Mouse (Mus musculus): ENCODE data around the gene Stat6. TPM values are rescaled to one million over a fixed set of nuclear protein-coding genes. Genes with fewer than 3 reads are reported as not detected.

Gene Stat6
- polyA plus RNA-seq (2011; ENCODE audit: insufficient read depth, insufficient read length, low replicate concordance, missing spikeins) = 31.6 and 60.1 TPM in 2 replicates

DNA sequence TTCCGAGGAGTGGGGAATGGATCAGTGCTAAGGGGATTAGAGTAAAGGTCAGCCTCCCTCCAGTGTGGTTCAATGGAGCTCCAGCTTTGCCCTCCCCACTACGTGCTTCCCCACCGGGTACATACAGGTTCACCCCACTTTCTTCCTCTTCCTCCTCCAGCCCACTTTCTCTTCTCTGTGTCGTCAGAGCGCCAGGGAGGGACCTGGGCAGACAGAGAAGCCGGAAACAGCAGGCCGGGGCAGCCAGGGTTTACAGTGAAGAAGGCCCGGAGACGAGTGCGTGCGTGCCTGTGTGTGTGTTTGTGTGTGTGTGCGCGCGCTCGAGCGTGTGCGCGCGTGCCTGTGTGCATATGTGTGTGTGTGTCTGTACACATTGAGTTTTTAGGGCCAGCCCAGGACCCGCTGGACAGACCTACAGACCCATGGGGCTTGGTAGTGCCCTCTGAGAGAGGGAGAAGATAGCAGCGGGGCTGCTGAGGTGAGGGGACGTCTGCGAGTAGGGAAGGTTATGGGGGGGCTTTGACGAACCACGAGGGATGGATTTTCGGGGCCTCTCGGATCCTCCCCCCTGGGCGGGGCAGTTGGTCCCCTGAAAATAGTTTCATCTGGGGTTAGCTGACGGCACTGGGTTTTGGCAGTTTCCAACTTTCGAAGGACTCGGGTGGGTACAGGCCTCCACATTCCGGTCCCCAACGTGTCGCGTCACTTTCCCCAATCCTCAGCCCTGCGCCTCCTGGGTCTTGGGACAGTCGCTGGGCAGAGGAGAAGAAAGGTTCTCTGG lies at the start of gene Stat6:
Gene Stat6, plus strand, starts transcription at position 215 of the 781 bp plus-strand sequence.
- Histone ChIP-seq H3K4me3 (replicated peaks; ENCODE audit: control insufficient read depth, low read depth, low read length) (peak within 1 kb of the TSS; percentile 92), H3K27ac (ENCODE audit: control insufficient read depth, insufficient read depth, low read depth, low read length, poor library complexity) (peak within 1 kb of the TSS; percentile 98), H3K4me1 (ENCODE audit: control insufficient read depth, insufficient read depth, low read length) (peaks cover 4% of the 10 kb centered on the region; the same call in 1 of the 2 replicates)
- peak; percentile 93 for TF ChIP-seq POLR2A (IDR thresholded peaks at IDR 0.05; ENCODE audit: borderline replicate concordance, control insufficient read depth, low read depth, low read length)
- TF ChIP-seq CTCF (IDR thresholded peaks at IDR 0.05; ENCODE audit: control insufficient read depth, insufficient read depth, low read length) = no peak
- under 1% methylated on average over 37 of the region's 37 CpGs for WGBS

DNA sequence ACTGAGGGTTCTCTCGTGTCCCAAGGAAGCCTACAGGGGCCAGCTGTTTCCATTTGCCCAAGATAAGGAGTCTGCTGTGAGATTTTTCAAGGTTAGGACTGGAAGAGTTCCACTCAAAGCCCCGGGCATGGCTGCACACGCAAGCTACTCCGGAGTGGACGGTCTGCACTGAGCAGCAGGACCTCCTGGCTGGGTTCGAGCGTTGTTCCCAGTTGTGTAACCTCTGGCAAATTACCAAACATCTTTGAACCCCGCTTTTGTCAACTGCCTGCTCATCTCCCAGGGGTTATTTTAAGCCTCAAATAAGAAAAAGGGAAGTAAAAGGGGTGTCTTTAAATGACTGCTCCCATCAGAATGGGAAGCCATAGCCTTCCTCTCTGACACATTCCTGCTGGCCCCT lies 48.4 kb upstream of the Stat6 start:
- Histone ChIP-seq H3K4me1 (ENCODE audit: control insufficient read depth, insufficient read depth, low read length) (peaks cover 20% of the 10 kb centered on the region), H3K27ac (ENCODE audit: control insufficient read depth, insufficient read depth, low read depth, low read length, poor library complexity) (peak overlapping the region; percentile 19), H3K4me3 (replicated peaks; ENCODE audit: control insufficient read depth, low read depth, low read length) (no peak overlapping the region)
- WGBS = 2% methylated on average over 8 of the region's 8 CpGs
- no peak for TF ChIP-seq CTCF (IDR thresholded peaks at IDR 0.05; ENCODE audit: control insufficient read depth, insufficient read depth, low read length)

DNA sequence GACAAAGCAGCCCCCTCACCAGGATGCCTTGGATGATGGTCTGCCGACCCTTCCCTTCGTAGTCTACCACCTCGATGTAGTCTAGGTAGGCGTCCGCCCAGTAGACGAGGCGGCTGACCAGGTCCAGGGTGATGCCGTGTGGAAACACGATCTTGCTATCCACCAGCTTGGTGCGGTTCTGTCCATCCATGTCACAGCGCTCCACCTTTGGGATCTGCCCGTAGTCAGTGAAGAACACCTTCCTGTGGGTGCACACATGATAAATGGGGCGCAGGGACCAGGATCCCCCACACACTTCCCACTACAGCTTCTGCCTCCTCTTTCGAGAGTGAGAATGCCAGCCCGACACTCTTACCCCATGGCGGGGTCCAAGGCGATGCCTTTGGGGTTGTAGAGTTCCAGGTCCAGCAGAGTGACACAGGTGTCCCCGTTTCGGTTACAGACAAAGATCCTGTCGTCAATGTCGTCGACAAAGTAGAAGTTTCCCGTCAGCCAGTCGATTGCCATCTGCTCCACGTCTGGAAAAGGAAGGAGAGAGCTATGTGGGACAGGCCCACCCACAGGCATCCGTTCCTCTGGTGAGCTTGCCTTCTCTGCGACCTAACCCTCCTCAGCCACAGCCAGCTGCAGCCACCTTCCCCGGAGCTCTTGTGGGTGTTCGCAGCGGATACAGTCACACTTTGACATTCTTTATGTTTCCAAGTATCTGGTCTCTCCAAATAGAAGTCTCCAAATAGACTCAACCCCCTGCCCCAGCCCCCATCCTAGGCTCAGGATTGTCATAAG lies 47.7 kb upstream of the Stat6 start:
- Histone ChIP-seq H3K27ac (ENCODE audit: control insufficient read depth, insufficient read depth, low read depth, low read length, poor library complexity) (peak overlapping the region; percentile 16), H3K4me1 (ENCODE audit: control insufficient read depth, insufficient read depth, low read length) (peaks cover 19% of the 10 kb centered on the region), H3K4me3 (replicated peaks; ENCODE audit: control insufficient read depth, low read depth, low read length) (no peak overlapping the region)
- TF ChIP-seq POLR2A (IDR thresholded peaks at IDR 0.05; ENCODE audit: borderline replicate concordance, control insufficient read depth, low read depth, low read length) = no peak
- no peak for TF ChIP-seq CTCF (IDR thresholded peaks at IDR 0.05; ENCODE audit: control insufficient read depth, insufficient read depth, low read length)
- WGBS = 67% methylated on average over 30 of the region's 30 CpGs

DNA sequence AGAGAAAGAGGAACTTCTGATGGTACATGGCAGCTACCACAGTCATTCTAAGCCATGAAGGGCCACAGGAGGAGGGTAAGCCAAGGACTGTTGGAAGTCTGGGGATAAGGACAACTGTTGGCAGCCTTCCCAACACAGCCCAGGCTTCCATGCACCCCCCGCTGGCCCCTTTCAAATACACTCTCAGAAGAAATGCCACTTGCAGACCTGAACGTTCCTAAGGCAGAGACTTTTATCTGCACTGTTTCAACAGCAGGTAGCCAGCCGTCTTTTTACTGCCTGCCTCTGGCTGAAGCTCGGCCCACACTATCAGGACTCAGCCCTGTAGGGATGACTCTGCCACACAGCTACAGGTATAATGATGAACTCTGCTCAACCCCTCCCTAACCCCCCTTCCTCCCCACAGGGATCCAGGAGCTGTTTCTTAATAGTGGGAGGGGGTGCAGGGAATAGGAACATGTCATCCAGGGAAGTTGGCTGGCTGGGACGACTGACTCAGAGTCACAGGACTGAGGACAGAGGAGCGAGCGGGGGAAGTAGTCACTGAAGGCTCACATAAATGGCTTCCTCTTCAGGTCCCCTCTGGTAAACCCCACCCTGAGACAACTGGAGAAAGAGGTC lies 46.4 kb upstream of the Stat6 start:
- no peak overlapping the region for H3K4me3 ChIP-seq (replicated peaks; ENCODE audit: control insufficient read depth, low read depth, low read length)
- WGBS = 29% methylated on average over 7 of the region's 7 CpGs
- H3K27ac ChIP-seq (ENCODE audit: control insufficient read depth, insufficient read depth, low read depth, low read length, poor library complexity) = peak overlapping the region; percentile 40
- no peak for TF ChIP-seq POLR2A (IDR thresholded peaks at IDR 0.05; ENCODE audit: borderline replicate concordance, control insufficient read depth, low read depth, low read length)
- no peak for TF ChIP-seq CTCF (IDR thresholded peaks at IDR 0.05; ENCODE audit: control insufficient read depth, insufficient read depth, low read length)
- H3K4me1 ChIP-seq (ENCODE audit: control insufficient read depth, insufficient read depth, low read length) = peaks cover 17% of the 10 kb centered on the region

GRCm38 (mm10) chr10:127597311-127597901 lies 45.4 kb upstream of the Stat6 start:
- H3K4me3 ChIP-seq (replicated peaks; ENCODE audit: control insufficient read depth, low read depth, low read length) = no peak overlapping the region
- TF ChIP-seq CTCF (IDR thresholded peaks at IDR 0.05; ENCODE audit: control insufficient read depth, insufficient read depth, low read length) (no peak), POLR2A (IDR thresholded peaks at IDR 0.05; ENCODE audit: borderline replicate concordance, control insufficient read depth, low read depth, low read length) (no peak)
- 34% methylated on average over 5 of the region's 5 CpGs for WGBS
- H3K4me1 ChIP-seq (ENCODE audit: control insufficient read depth, insufficient read depth, low read length) = peaks cover 13% of the 10 kb centered on the region; the same call in 1 of the 2 replicates
- peak overlapping the region; percentile 58 for H3K27ac ChIP-seq (ENCODE audit: control insufficient read depth, insufficient read depth, low read depth, low read length, poor library complexity)

DNA sequence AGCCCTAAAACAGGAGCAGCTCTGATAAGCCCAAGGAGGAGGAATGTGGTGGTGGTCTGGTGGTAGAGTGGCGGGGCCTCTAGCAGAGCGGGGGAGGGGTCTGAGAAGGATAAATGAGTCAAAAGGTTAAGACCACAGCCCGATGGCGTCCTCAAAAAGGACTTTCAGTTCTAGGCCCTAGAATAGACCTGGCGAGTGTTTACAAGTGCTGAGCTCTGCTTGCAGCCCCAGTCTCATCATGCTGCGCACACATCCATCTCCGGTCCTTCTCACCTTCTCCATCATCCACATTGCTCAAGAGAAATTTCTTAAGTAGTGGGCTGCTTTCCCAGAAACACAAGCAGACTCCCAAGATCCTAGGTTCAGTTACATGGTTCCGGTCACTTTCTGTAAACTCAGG lies 44.2 kb upstream of the Stat6 start:
- TF ChIP-seq POLR2A (IDR thresholded peaks at IDR 0.05; ENCODE audit: borderline replicate concordance, control insufficient read depth, low read depth, low read length) = no peak
- H3K4me1 ChIP-seq (ENCODE audit: control insufficient read depth, insufficient read depth, low read length) = peaks cover 15% of the 10 kb centered on the region; the same call in 1 of the 2 replicates
- no peak overlapping the region for H3K27ac ChIP-seq (ENCODE audit: control insufficient read depth, insufficient read depth, low read depth, low read length, poor library complexity)
- 74% methylated on average over 8 of the region's 8 CpGs for WGBS
- no peak overlapping the region for H3K4me3 ChIP-seq (replicated peaks; ENCODE audit: control insufficient read depth, low read depth, low read length)

DNA sequence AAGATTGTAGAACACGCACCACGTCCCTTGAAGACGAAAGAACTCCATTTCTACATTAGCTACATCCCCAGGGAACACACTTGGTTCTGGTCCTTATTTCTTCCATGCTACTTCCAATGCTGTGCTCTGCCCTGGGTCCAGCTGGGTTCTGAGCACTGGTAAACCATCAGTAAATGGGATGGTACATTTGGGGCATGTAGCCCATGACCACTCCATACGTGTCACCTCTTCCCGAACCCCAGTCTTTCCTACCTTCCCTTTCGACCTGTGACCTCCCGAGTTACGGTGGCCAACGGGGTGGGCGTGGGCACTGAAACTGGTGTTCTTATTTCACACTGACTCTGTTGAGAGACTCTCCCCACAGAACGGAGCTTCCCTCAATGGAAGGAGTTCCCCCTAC lies 43.5 kb upstream of the Stat6 start:
- Histone ChIP-seq H3K27ac (ENCODE audit: control insufficient read depth, insufficient read depth, low read depth, low read length, poor library complexity) (peak overlapping the region; percentile 30), H3K4me3 (replicated peaks; ENCODE audit: control insufficient read depth, low read depth, low read length) (no peak overlapping the region), H3K4me1 (ENCODE audit: control insufficient read depth, insufficient read depth, low read length) (peaks cover 18% of the 10 kb centered on the region; the same call in 1 of the 2 replicates)
- TF ChIP-seq POLR2A (IDR thresholded peaks at IDR 0.05; ENCODE audit: borderline replicate concordance, control insufficient read depth, low read depth, low read length) (no peak), CTCF (IDR thresholded peaks at IDR 0.05; ENCODE audit: control insufficient read depth, insufficient read depth, low read length) (no peak)
- WGBS = 62% methylated on average over 11 of the region's 11 CpGs
